ENCODE assay signal across 8 mouse cellular contexts in genomic region chr4:120380811-120381391, GRCm38 (mm10). TPM values are rescaled to one million over a fixed set of nuclear protein-coding genes. Genes with fewer than 3 reads are reported as not detected.
DNase-seq lines count a peak whose midpoint lies in the region; ATAC-seq and TF ChIP-seq lines count a peak whose summit lies in the region.

No protein-coding gene starts in this region.

- intact Hi-C loops in gastrocnemius, adult 2 months (cut with DNase I): loop anchor here (2.0 to 5.0 kb wide), 2 partner anchors 164 to 259 kb away; no protein-coding TSS in a partner anchor

- peak overlapping the region; percentile 63 for H3K4me3 ChIP-seq in gastrocnemius, adult 2 months
- no peak overlapping the region for H3K4me3 ChIP-seq in hindbrain, embryonic 15.5 days

- peak overlapping the region; percentile 9 for H3K27ac ChIP-seq in gastrocnemius, adult 2 months
- H3K27ac ChIP-seq in hindbrain, embryonic 15.5 days (replicated peaks): no peak overlapping the region

- ATAC-seq in Patski: peak; percentile 87
- peak; percentile 89 for ATAC-seq in hindbrain, embryonic 15.5 days (ENCODE audit: low FRiP score, low read depth)

- CTCF ChIA-PET in Patski (lab: Charles Lee): interaction anchor here (0.8 to 2.8 kb wide), 12 partner anchors 8 to 194 kb away, joined by 3 to 29 read pairs (median 6); partner anchors contain the start of gene Scmh1

- POLR2A ChIA-PET in Patski (lab: Charles Lee): interaction anchor here (0.8 to 1.3 kb wide), 2 partner anchors 234 to 252 kb away, joined by 3 read pairs; no protein-coding TSS in a partner anchor

- DNase-seq in Patski (ENCODE audit: low read depth, low spot score): peak; percentile 95
- peak; percentile 26 to 74 for DNase-seq in cerebellum, postnatal 4 days (ENCODE audit: low spot score in 2 of 2)
- DNase-seq in gastrocnemius, adult 2 months: peak; percentile 86
- DNase-seq in layer of hippocampus, postnatal 36 days: peak; percentile 64 to 69
- peak; percentile 83 for DNase-seq in lung, postnatal 25 days (ENCODE audit: low spot score)
- DNase-seq in retina, postnatal 1 day: peak; percentile 93
- peak; percentile 58 for DNase-seq in yolk sac, embryonic 10.5 days (ENCODE audit: low spot score)

- no peaks in the 10 kb centered on the region for H3K9me3 ChIP-seq in hindbrain, embryonic 15.5 days

- WGBS in hindbrain, embryonic 15.5 days: 8% methylated on average over 7 of the region's 7 CpGs

- no peaks in the 10 kb centered on the region for H3K36me3 ChIP-seq in hindbrain, embryonic 15.5 days

- TF ChIP-seq CTCF in Patski (IDR thresholded peaks at IDR 0.05): peak; percentile 95
- peak; percentile 95 for TF ChIP-seq CTCF in gastrocnemius, adult 2 months (IDR thresholded peaks at IDR 0.05)

- in situ Hi-C loops in Patski (cut with MboI; ENCODE audit: low pct_unique_long_range_greater_than_20kb): no loop called here

- peaks cover 6% of the 10 kb centered on the region for H3K4me1 ChIP-seq in hindbrain, embryonic 15.5 days (replicated peaks)

- H3K4me2 ChIP-seq in hindbrain, embryonic 15.5 days: 0 out of 2 replicates have a peak overlapping the region, but pooled peaks have one; percentile 14

- no peaks in the 10 kb centered on the region for H3K27me3 ChIP-seq in Patski
- no peaks in the 10 kb centered on the region for H3K27me3 ChIP-seq in hindbrain, embryonic 15.5 days

- no peak overlapping the region for H3K9ac ChIP-seq in hindbrain, embryonic 15.5 days

RNA-seq across cellular contexts. Expression of gene Scmh1, which starts 24.2 kb away (rescaled TPM):
- polyA plus RNA-seq in Patski (2021): 39.8 TPM
- 10 to 100 TPM; 46.3 to 52.4 TPM for total RNA-seq in gastrocnemius, adult 2 months (2021)
- 83.3 and 99.9 TPM in 2 replicates for polyA plus RNA-seq in hindbrain, embryonic 15.5 days (2015; fragmentation: Nextera tagmentation; extraction: Ambion mirVana)
- 10 to 100 TPM; 86.8 to 97.9 TPM for total RNA-seq in layer of hippocampus, postnatal 36 days (2021)
